Mouse (Mus musculus) limb, embryonic 14.5 days (tissue): ENCODE data around the gene Fam169b. TPM values are rescaled to one million over a fixed set of nuclear protein-coding genes. Genes with fewer than 3 reads are reported as not detected.
"Not testable (repeated sequence)": the region's sequence is repeated elsewhere in the genome, so short reads cannot be mapped to it uniquely, and the experiment has no call there.

Experiments
- ATAC-seq: fragments of 200-750 bp; cut with Nextera tagmentation; 2 replicates; pipeline ENCODE4 v1.8.0; 2017; ENCODE audit warnings: low read depth, moderate number of reproducible peaks, moderate TSS enrichment; ENCODE audit not compliant: low FRiP score
- DNase-seq: peaks from one replicate; pipeline ENCODE4 v3.0.0-alpha.2; 2015; ENCODE audit warnings: low spot score
- H3K27ac ChIP-seq: fragments of 300-500 bp; sonication (generic); replicated peaks from 2 replicates; pipeline ENCODE4 v1.5.1; 2014; ENCODE audit warnings: low read depth, mild to moderate bottlenecking, low read length, moderate library complexity, mixed read lengths
- H3K27me3 ChIP-seq: fragments of 300-500 bp; sonication (generic); 2 replicates; pipeline ENCODE4 v1.6.1; 2014; ENCODE audit warnings: low read length, mixed read lengths; ENCODE audit not compliant: control insufficient read depth, insufficient read depth
- H3K36me3 ChIP-seq: fragments of 300-500 bp; sonication (generic); 2 replicates; pipeline ENCODE4 v1.6.1; 2014; ENCODE audit warnings: mild to moderate bottlenecking, low read length, moderate library complexity, mixed read lengths; ENCODE audit not compliant: control insufficient read depth, insufficient read depth
- H3K4me1 ChIP-seq: fragments of 300-500 bp; sonication (generic); 2 replicates; pipeline ENCODE4 v1.6.1; 2014; ENCODE audit warnings: antibody characterized with exemption, low read length, mixed read lengths; ENCODE audit not compliant: control insufficient read depth, insufficient read depth
- H3K4me2 ChIP-seq: fragments of 300-500 bp; sonication (generic); replicated peaks from 2 replicates; pipeline ENCODE4 v1.6.1; 2014; ENCODE audit warnings: low read depth, mild to moderate bottlenecking, low read length, moderate library complexity; ENCODE audit not compliant: severe bottlenecking
- H3K4me3 ChIP-seq: fragments of 300-500 bp; sonication (generic); replicated peaks from 2 replicates; pipeline ENCODE4 v1.5.1; 2014; ENCODE audit warnings: low read length
- H3K9ac ChIP-seq: fragments of 300-500 bp; sonication (generic); 2 replicates; pipeline ENCODE4 v1.6.1; 2014; ENCODE audit warnings: mild to moderate bottlenecking, low read depth, low read length, moderate library complexity; ENCODE audit not compliant: severe bottlenecking
- H3K9me3 ChIP-seq: fragments of 300-500 bp; sonication (generic); 2 replicates; pipeline ENCODE4 v1.6.1; 2016; ENCODE audit warnings: low read length; ENCODE audit not compliant: control insufficient read depth
- POLR2A ChIP-seq: fragments of 200-500 bp; IDR thresholded peaks from 2 replicates; pipeline ENCODE4 v1.8.0; 2012; ENCODE audit warnings: inconsistent platforms, mild to moderate bottlenecking, moderate library complexity, borderline replicate concordance; ENCODE audit not compliant: insufficient read depth, insufficient read length; ENCODE audit errors: extremely low read depth
- WGBS: fragments of 180-500 bp; shearing (Covaris S2); extraction: QIAGEN DNeasy Blood & Tissue Kit; methylation state at CpG from one replicate; pipeline ENCODE4 v1.1.7; 2014; 5-methylcytosine and 5-hydroxymethylcytosine counted together
- polyA plus RNA-seq, 2 experiments: library from polyadenylated mRNA; depleted of rRNA in 1 of 2; stranded (reverse) in 1 of 2; unstranded in 1 of 2; fragments of >200 nt; fragmentation: Nextera tagmentation in 1 of 2; extraction: Ambion mirVana in 1 of 2; gene quantifications; 2 replicates each; pipeline versions ENCODE4 v1.2.1 to v1.2.3; 2012 to 2014

Gene Fam169b
- polyA plus RNA-seq, 2 experiments = 1.0 to 1.9 TPM

DNA sequence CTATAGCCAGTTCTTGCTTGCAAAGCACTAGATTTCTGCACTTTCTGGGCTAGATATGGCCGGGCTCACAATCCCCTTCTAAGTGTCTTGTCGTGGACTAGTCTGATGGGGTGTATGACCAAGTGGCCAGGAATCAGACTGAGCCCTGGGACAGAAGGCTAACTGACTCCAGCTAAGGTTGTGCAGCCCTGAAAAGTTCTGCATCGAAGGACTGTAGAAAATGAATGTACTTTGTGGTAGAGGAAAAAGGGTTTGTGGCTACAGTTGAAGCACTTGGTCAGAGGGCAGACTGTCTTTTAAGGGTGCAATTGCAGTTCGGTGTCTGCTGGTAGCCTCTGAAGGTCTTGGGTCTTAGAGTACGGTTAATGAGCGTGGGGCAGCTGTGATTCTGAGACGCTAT lies 5.8 kb downstream of the Fam169b start:
- Histone ChIP-seq H3K36me3 (no peaks in the 10 kb centered on the region), H3K4me3 (no peak overlapping the region), H3K9ac (no peak overlapping the region), H3K4me1 (peaks cover 30% of the 10 kb centered on the region), H3K9me3 (no peaks in the 10 kb centered on the region), H3K27ac (no peak overlapping the region), H3K4me2 (no peak overlapping the region), H3K27me3 (no peaks in the 10 kb centered on the region)
- no peak for TF ChIP-seq POLR2A
- WGBS = 74% methylated on average over 7 of the region's 7 CpGs
- ATAC-seq = no peak
- no peak for DNase-seq

GRCm38 (mm10) chr7:68280352-68280869 lies 6.8 kb downstream of the Fam169b start:
- Histone ChIP-seq H3K27ac (no peak overlapping the region), H3K9me3 (no peaks in the 10 kb centered on the region), H3K4me2 (no peak overlapping the region), H3K4me1 (peaks cover 30% of the 10 kb centered on the region), H3K9ac (no peak overlapping the region), H3K36me3 (no peaks in the 10 kb centered on the region), H3K4me3 (no peak overlapping the region), H3K27me3 (no peaks in the 10 kb centered on the region)
- WGBS = 94% methylated on average over 19 of the region's 19 CpGs
- no peak for DNase-seq
- TF ChIP-seq POLR2A = no peak
- ATAC-seq = no peak

DNA sequence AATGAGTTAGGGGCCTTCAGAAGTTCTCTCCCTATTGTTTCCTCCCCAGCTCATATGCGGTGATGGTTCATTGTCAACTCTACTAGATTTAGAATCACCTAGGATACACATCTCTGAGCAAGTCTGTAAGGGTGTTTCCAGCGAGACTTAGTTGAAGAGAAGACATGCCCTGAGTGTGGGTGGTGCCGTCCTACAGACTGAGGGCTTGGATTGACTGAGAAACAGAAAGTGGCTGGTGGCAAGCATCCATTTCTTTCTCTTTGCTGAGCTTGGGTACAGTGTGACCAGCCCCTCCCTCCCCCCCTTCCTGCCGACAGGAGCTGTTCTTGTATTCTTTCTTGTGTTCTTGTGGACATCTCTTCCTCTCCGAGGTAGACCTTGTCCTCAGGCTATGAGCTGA lies 7.7 kb downstream of the Fam169b start:
- Histone ChIP-seq H3K27me3 (no peaks in the 10 kb centered on the region), H3K4me2 (no peak overlapping the region), H3K4me1 (peaks cover 30% of the 10 kb centered on the region), H3K4me3 (no peak overlapping the region), H3K9me3 (no peaks in the 10 kb centered on the region), H3K27ac (no peak overlapping the region), H3K9ac (no peak overlapping the region), H3K36me3 (no peaks in the 10 kb centered on the region)
- DNase-seq (no peak), ATAC-seq (no peak)
- 81% methylated on average over 5 of the region's 5 CpGs for WGBS
- TF ChIP-seq POLR2A = no peak

DNA sequence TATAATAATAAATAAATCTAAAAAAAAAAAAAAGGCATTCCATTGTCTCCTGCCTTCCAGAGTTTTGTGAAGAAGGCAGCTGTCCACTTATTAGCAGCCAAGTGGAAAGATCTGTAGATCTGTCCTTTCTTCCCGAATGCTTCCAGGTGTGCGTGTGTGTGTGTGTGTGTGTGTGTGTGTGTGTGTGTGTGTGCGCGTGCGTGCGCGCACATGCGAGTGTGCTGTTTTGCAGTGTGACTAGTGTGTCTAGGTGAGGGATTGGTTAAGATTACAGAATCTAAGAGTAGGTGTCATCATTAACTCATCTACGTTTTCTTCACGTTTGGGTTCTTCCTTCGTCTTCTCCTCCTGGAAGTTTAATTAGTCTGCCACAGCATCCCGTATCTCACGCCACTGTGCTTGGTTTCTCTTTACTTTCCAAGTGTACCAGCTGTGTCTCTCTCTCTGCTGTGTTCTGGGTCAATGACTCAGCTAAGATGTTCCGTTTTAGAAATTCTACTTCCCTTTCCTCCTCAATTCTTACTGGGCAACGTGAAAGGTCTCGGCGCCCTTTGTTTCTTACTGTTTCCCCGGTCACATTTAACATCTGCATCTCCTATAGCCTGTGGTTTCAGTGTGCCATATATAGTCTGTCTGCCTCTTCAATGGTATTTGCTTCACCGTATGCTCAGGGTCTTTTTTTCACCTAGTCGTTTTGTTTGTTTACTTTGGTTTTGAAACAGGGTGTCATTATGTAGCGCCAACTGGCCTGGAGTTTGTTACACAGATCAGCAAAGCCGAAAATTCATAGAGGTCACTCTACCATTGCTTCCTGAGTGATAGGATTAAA lies 8.9 kb downstream of the Fam169b start:
- Histone ChIP-seq H3K27me3 (no peaks in the 10 kb centered on the region), H3K9ac (no peak overlapping the region), H3K4me1 (peaks cover 21% of the 10 kb centered on the region), H3K4me3 (no peak overlapping the region), H3K36me3 (no peaks in the 10 kb centered on the region), H3K4me2 (no peak overlapping the region), H3K9me3 (no peaks in the 10 kb centered on the region), H3K27ac (no peak overlapping the region)
- TF ChIP-seq POLR2A = no peak
- ATAC-seq (no peak), DNase-seq (no peak)
- 82% methylated on average over 21 of the region's 22 CpGs for WGBS

- H3K4me3 ChIP-seq, H3K27me3 ChIP-seq, DNase-seq, ATAC-seq, H3K9me3 ChIP-seq, H3K27ac ChIP-seq, H3K4me2 ChIP-seq, H3K36me3 ChIP-seq, H3K9ac ChIP-seq: not testable (repeated sequence)
- 83% methylated on average over 4 of the region's 4 CpGs for WGBS
- peaks cover 16% of the 10 kb centered on the region for H3K4me1 ChIP-seq
These were observed 9.5 kb downstream of the Fam169b start for GRCm38 (mm10) chr7:68283133-68283520.
